Mouse (Mus musculus) liver, embryonic 14.5 days (tissue): Measurements from ENCODE around the gene Adpgk.

Experiments
- CTCF ChIP-seq: IDR thresholded peaks from 2 replicates; pipeline ENCODE4 v1.5.1; 2016; ENCODE audit warnings: antibody characterized with exemption, low read depth, control low read depth
- EP300 ChIP-seq: IDR thresholded peaks from 2 replicates; pipeline ENCODE4 v1.6.1; 2016; ENCODE audit warnings: antibody characterized with exemption, low read depth

GRCm38 (mm10) chr9:59311284-59311670, 19.9 kb downstream of the Adpgk start:
- no peak for TF ChIP-seq CTCF
- no peak for TF ChIP-seq EP300
